Mouse (Mus musculus) hematopoietic stem cell, adult 5-6 weeks (primary cell): Measurements from ENCODE around the gene Cmas. TPM values are rescaled to one million over a fixed set of nuclear protein-coding genes. Genes with fewer than 3 reads are reported as not detected.

ENCODE experiments used
- ATAC-seq, 2 experiments: fragments of 125-278 bp in 1 of 2; replicated peaks in 1 of 2; 2 replicates each; pipeline ENCODE4 v1.8.0; 2016 to 2017; ENCODE audit warnings: inconsistent platforms in 2 of 2, mild to moderate bottlenecking in 2 of 2, moderate number of reproducible peaks in 2 of 2, low read depth in 1 of 2, moderate TSS enrichment in 1 of 2; ENCODE audit not compliant: low FRiP score in 2 of 2, poor library complexity in 2 of 2, severe bottlenecking in 2 of 2, insufficient read depth in 1 of 2, low TSS enrichment in 1 of 2
- total RNA-seq: library from RNA; stranded (forward); fragments of 172-1452, 232-1000 nt; gene quantifications from 2 replicates; pipeline ENCODE4 v1.2.3, GENCODE M21; 2017

Cmas gene
- total RNA-seq, 1 experiment from 2014 or later = 78.5 TPM

GRCm38 (mm10) chr6:142806326-142806725, 49.8 kb downstream of the Cmas start:
- peak; percentile 51 to 74; a peak in 2 of 4 replicates for ATAC-seq

- ATAC-seq = no peak
Observed at GRCm38 (mm10) chr6:142809373-142810098, 53.0 kb downstream of the Cmas start.

- ATAC-seq = peak in 1 of 2 experiments; percentile 53; a peak in 1 of 4 replicates
Observed at GRCm38 (mm10) chr6:142810239-142810638, 53.8 kb downstream of the Cmas start.

- no peak for ATAC-seq
Observed at GRCm38 (mm10) chr6:142812969-142813368, 56.5 kb downstream of the Cmas start.

- ATAC-seq = no peak
Observed at GRCm38 (mm10) chr6:142814011-142814410, 57.5 kb downstream of the Cmas start.

GRCm38 (mm10) chr6:142814495-142814921, 58.0 kb downstream of the Cmas start:
- peak; percentile 78 to 80 for ATAC-seq

GRCm38 (mm10) chr6:142815513-142815912, 59.0 kb downstream of the Cmas start:
- ATAC-seq = no peak

GRCm38 (mm10) chr6:142818306-142818705, 61.8 kb downstream of the Cmas start:
- ATAC-seq = no peak

GRCm38 (mm10) chr6:142823008-142823787, 66.7 kb downstream of the Cmas start:
- ATAC-seq = no peak

Other genes with a start within 250 kb of the Cmas start
- gene Ldhb, start 248.7 kb upstream of the Cmas start, total RNA-seq = 55.2 and 63.5 TPM in 2 replicates
- gene Kcnj8, start 185.1 kb upstream of the Cmas start, total RNA-seq = 0.65 TPM in 1 of 2 replicates, not detected in the other
- gene Abcc9, start 54.4 kb upstream of the Cmas start, total RNA-seq = not detected in 2 replicates
- not detected in 2 replicates for gene Sult6b2, start 47.8 kb downstream of the Cmas start, total RNA-seq
- 0.65 and 1.8 TPM in 2 replicates for gene St8sia1, start 207.8 kb downstream of the Cmas start, total RNA-seq